25 mouse cellular contexts compared by ENCODE assay signal in the genomic region with DNA sequence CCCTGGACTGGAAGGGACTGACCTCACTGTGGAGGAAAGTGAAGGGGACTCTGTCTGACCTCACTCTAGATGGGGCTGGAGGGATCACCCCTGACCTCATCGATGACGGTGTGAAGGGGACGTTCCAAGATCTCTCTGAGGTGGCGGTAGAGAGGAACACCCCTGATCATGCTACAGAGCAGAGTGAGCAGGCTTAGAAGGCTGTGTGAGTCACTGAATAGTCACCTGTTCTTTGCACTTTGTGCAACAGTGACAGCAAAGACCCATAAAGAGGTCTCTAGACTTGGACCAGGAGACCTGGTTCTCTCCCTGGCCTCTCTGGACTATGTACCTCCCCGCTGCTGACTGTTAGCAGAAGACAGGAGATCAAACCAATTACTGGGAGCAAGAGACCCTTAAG.
DNase-seq lines count a peak whose midpoint lies in the region; ATAC-seq lines count a peak whose summit lies in the region.
"Had no signal": no experiment of that assay in that cellular context is flagged by ENCODE, and none has a peak within 500 bp of the region (broad histone marks: within the 10 kb centered on the region; RNA-seq: fewer than 3 reads in every experiment).

No protein-coding gene starts in this region.

- peaks cover 11% of the 10 kb centered on the region for H3K4me1 ChIP-seq in liver, embryonic 13.5 days (replicated peaks)
- 0 out of 2 replicates have a peak, but pooled peaks cover 5% of the 10 kb centered on the region for H3K4me1 ChIP-seq in liver, embryonic 15.5 days (replicated peaks)
- H3K4me1 ChIP-seq: megakaryocyte, embryonic 14.5 days had no signal

- 58% methylated on average over 5 of the region's 5 CpGs for WGBS in liver, embryonic 13.5 days (ENCODE audit: insufficient replicate concordance)
- WGBS in liver, embryonic 15.5 days (ENCODE audit: insufficient replicate concordance), result 62% methylated on average over 5 of the region's 5 CpGs

- peak; percentile 18 for DNase-seq in kidney, adult 9 months
- DNase-seq in kidney, adult 11 months, result no peak
- DNase-seq in liver, embryonic 13.5 days, result no peak
- no peak for DNase-seq in liver
- DNase-seq in layer of hippocampus, adult 9-10 months (ENCODE audit: low spot score), result no peak
- DNase-seq in left cerebral cortex, adult 18-20 months (ENCODE audit: low spot score in 2 of 2), result no peak
- DNase-seq: adrenal gland, postnatal 36 days; cerebellum, adult 9-10 months; gastrocnemius, postnatal 10 days; heart, adult 11 months; heart, postnatal 10 days; layer of hippocampus, postnatal 36 days; lung, adult 2 months; lung, postnatal 36 days; right cerebral cortex, postnatal 14 days; thymus, postnatal 14 days had no signal

- no peaks in the 10 kb centered on the region for H3K9me3 ChIP-seq in liver, embryonic 13.5 days (replicated peaks)
- H3K9me3 ChIP-seq in liver, embryonic 15.5 days (replicated peaks), result no peaks in the 10 kb centered on the region
- H3K9me3 ChIP-seq: embryonic facial prominence, embryonic 10.5 days; forebrain, embryonic 15.5 days; hindbrain, embryonic 12.5 days; limb, embryonic 12.5 days; megakaryocyte, embryonic 14.5 days; midbrain, embryonic 15.5 days; neural tube, embryonic 12.5 days had no signal

- H3K27me3 ChIP-seq in liver, embryonic 13.5 days, result no peaks in the 10 kb centered on the region
- no peaks in the 10 kb centered on the region for H3K27me3 ChIP-seq in liver, embryonic 15.5 days
- H3K27me3 ChIP-seq: forebrain, embryonic 15.5 days; limb, embryonic 12.5 days; midbrain, embryonic 15.5 days; neural tube, embryonic 12.5 days had no signal

- no peak overlapping the region for H3K4me3 ChIP-seq in liver, embryonic 13.5 days (replicated peaks)
- H3K4me3 ChIP-seq in liver, embryonic 15.5 days (replicated peaks), result no peak overlapping the region
- H3K4me3 ChIP-seq: embryonic facial prominence, embryonic 10.5 days; forebrain, embryonic 15.5 days; hindbrain, embryonic 12.5 days; limb, embryonic 12.5 days; megakaryocyte, embryonic 14.5 days; midbrain, embryonic 15.5 days; neural tube, embryonic 12.5 days had no signal

- peak; percentile 56 for ATAC-seq in liver, embryonic 13.5 days (ENCODE audit: low read depth)
- peak; percentile 59 for ATAC-seq in liver, embryonic 15.5 days (ENCODE audit: insufficient read depth)
- ATAC-seq: forebrain, embryonic 15.5 days; midbrain, embryonic 15.5 days had no signal

- H3K36me3 ChIP-seq in liver, embryonic 13.5 days, result no peaks in the 10 kb centered on the region
- no peaks in the 10 kb centered on the region for H3K36me3 ChIP-seq in liver, embryonic 15.5 days (replicated peaks)
- H3K36me3 ChIP-seq: embryonic facial prominence, embryonic 10.5 days; forebrain, embryonic 15.5 days; hindbrain, embryonic 12.5 days; limb, embryonic 12.5 days; midbrain, embryonic 15.5 days; neural tube, embryonic 12.5 days had no signal

- H3K4me2 ChIP-seq in liver, embryonic 13.5 days, result no peak overlapping the region
- H3K4me2 ChIP-seq in liver, embryonic 15.5 days, result no peak overlapping the region
- H3K4me2 ChIP-seq: forebrain, embryonic 15.5 days; heart, embryonic 11.5 days; hindbrain, embryonic 12.5 days; limb, embryonic 12.5 days; midbrain, embryonic 15.5 days; neural tube, embryonic 12.5 days had no signal

- no peak overlapping the region for H3K9ac ChIP-seq in liver, embryonic 13.5 days
- no peak overlapping the region for H3K9ac ChIP-seq in liver, embryonic 15.5 days
- H3K9ac ChIP-seq: forebrain, embryonic 15.5 days; hindbrain, embryonic 12.5 days; limb, embryonic 12.5 days; midbrain, embryonic 15.5 days; neural tube, embryonic 12.5 days had no signal

- H3K27ac ChIP-seq in liver, embryonic 13.5 days, result peak overlapping the region; percentile 40
- H3K27ac ChIP-seq in liver, embryonic 15.5 days (replicated peaks), result no peak overlapping the region
- H3K27ac ChIP-seq: embryonic facial prominence, embryonic 10.5 days; forebrain, embryonic 15.5 days; hindbrain, embryonic 12.5 days; limb, embryonic 12.5 days; midbrain, embryonic 15.5 days; neural tube, embryonic 12.5 days had no signal
